Mouse (Mus musculus): Measurements from ENCODE around the gene Xpnpep3. TPM values are rescaled to one million over a fixed set of nuclear protein-coding genes. Genes with fewer than 3 reads are reported as not detected.

The Xpnpep3 gene
- 7.6 TPM for polyA plus RNA-seq (2014; fragmentation: Illumina TruSeq; extraction: RNeasy Lipid Tissue Mini Kit (QIAGEN cat#74804); ENCODE audit: low read depth, low replicate concordance)

GRCm38 (mm10) chr15:81399638-81400315 lies at the start of gene Xpnpep3, which contains the start of gene St13:
Xpnpep3 (plus strand) TSS chr15:81400138.
St13 (minus strand) TSS chr15:81400077.

GRCm38 (mm10) chr15:81360345-81361021 lies 39.5 kb upstream of the Xpnpep3 start, which contains the start of gene Slc25a17:
Slc25a17 (minus strand) TSS chr15:81360812.

GRCm38 (mm10) chr15:81408199-81408598 lies 8.3 kb downstream of the Xpnpep3 start, which contains the start of gene Dnajb7:
Dnajb7 (minus strand) TSS chr15:81408299.

GRCm38 (mm10) chr15:81465901-81466737 lies 66.2 kb downstream of the Xpnpep3 start, which contains the start of gene Rbx1:
Rbx1 (plus strand) TSS chr15:81466296.

Other genes starting within 250 kb of the Xpnpep3 start
- gene Mrtfa, start 209.4 kb upstream of the Xpnpep3 start, polyA plus RNA-seq (2014; fragmentation: Illumina TruSeq; extraction: RNeasy Lipid Tissue Mini Kit (QIAGEN cat#74804); ENCODE audit: low read depth, low replicate concordance), result 5.3 TPM
- not detected for gene Mchr1, start 164.6 kb upstream of the Xpnpep3 start, polyA plus RNA-seq (2014; fragmentation: Illumina TruSeq; extraction: RNeasy Lipid Tissue Mini Kit (QIAGEN cat#74804); ENCODE audit: low read depth, low replicate concordance)
- 22.8 TPM for gene Slc25a17, start 39.3 kb upstream of the Xpnpep3 start, polyA plus RNA-seq (2014; fragmentation: Illumina TruSeq; extraction: RNeasy Lipid Tissue Mini Kit (QIAGEN cat#74804); ENCODE audit: low read depth, low replicate concordance)
- gene St13, start 61 bp upstream of the Xpnpep3 start, polyA plus RNA-seq (2014; fragmentation: Illumina TruSeq; extraction: RNeasy Lipid Tissue Mini Kit (QIAGEN cat#74804); ENCODE audit: low read depth, low replicate concordance), result 97.1 TPM
- gene Dnajb7, start 8.2 kb downstream of the Xpnpep3 start, polyA plus RNA-seq (2014; fragmentation: Illumina TruSeq; extraction: RNeasy Lipid Tissue Mini Kit (QIAGEN cat#74804); ENCODE audit: low read depth, low replicate concordance), result not detected
- gene Rbx1, start 66.2 kb downstream of the Xpnpep3 start, polyA plus RNA-seq (2014; fragmentation: Illumina TruSeq; extraction: RNeasy Lipid Tissue Mini Kit (QIAGEN cat#74804); ENCODE audit: low read depth, low replicate concordance), result 76.0 TPM
- 21.3 TPM for gene Ep300, start 185.2 kb downstream of the Xpnpep3 start, polyA plus RNA-seq (2014; fragmentation: Illumina TruSeq; extraction: RNeasy Lipid Tissue Mini Kit (QIAGEN cat#74804); ENCODE audit: low read depth, low replicate concordance)

All from heart, adult 10 weeks (tissue).